Mouse (Mus musculus) testis, postnatal 14 days (tissue): ENCODE measurements around the gene B230307C23Rik.
"Not testable (repeated sequence)": the region's sequence is repeated elsewhere in the genome, so short reads cannot be mapped to it uniquely, and the experiment has no call there.

Experiments
- DNase-seq: peaks from one replicate; pipeline ENCODE4 v3.0.0; 2021; ENCODE audit warnings: low spot score

Gene B230307C23Rik

DNA sequence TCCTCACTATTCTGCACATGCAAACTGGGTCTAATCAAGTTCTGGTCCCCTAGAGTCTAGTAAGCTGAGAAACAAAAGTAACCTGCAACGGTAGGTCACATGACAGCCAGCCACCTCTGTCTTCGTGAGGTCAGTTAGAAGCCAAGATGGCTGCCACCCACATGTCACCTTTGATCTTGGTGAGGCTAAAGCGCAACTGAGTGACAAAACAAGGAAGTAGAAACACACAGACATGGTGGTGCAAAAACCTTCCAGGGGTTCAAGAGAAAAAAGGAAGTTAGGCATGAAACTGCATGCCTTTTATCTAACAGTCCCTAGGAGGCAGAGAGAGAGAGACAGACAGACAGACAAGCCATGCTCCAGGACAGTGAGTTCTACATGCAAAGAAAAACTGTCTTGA lies 25.0 kb downstream of the B230307C23Rik start:
- no peak for DNase-seq

DNA sequence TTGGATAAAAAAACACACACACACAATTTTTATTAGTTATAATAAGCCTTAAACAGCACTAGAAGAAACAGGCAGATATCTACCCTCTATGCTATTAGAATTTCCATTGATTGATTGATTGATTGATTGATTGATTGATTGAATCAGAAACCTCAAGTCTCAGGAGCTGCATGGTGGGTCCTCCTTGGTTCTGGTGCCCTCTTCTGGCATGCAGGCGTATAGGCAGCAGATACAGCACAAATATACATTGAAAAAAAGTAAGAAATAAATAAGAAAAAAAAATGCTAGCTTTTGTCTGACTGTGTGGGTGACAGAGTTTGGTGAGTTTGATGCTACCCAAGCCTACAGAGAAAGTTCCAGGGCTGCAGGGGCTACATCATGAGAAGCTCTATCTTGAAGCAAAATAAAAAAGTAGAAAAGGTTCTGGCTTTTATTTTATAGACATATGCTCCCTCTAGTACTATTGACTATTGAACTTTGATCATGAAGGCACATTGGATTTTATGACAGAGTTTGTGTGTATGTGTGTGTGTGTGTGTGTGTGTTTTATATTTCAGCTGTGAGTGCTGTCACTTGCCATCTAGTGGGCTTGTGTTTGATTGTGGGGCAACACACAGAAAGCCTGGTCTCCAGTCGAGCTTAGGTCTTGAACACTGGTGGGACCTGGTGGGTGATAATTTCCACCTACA lies 25.7 kb downstream of the B230307C23Rik start:
- DNase-seq: no peak

DNA sequence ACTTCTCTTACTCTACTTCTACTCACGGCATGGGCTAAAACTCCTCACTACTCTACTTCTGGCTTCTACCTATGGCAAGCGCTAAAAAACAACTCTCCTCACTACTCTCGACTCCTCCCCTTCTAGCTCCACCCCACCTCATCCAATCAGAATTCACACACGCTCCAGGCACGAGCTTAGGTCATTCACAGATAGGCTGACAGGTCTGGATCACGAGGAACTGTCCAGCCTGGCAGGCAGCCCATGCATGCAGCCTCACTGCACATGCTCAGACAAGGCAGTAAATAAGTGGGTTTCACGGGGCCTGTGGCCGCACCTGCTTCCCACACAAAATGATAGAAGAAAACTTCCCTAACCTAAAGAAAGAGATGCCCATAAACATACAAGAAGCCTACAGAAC lies 29.1 kb downstream of the B230307C23Rik start:
- not testable (repeated sequence) for DNase-seq

DNA sequence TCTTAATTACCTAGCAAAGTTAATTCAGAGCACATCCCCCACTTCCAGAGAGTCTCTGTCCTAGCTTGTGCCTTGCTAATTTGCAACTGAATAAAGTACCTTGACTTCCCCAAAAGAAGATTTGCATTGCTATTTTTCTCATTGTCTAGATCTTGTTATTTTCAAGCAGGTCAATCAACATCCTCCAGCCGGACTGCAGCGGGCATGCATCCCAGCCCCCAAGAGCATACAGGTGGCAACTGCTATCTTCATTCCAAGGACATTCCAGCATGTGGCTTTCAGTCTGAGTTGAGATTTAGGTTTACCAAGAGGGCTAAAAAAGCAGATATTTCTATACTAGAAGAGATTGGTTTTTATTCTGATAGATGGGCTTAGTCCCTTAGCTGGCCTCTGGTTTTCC lies 37.9 kb downstream of the B230307C23Rik start:
- not testable (repeated sequence) for DNase-seq

DNA sequence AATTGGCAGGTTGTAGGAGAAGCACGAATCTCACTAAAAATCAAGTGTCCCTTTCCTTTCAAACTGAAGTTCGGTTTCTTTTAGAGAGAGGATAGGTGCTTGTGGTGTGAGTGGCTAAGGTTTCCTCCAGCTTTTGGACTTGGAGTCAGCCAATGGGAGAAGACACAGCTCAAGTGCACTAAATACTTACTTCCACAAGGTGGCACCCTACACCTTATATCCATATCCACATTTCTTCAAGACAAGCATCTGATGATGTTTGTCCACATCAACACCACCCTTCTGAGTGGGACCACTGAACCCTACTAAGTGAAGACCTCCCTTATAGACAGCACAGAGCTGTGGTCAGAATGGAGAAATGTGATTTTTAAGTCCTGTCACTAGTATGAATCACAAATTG lies 44.6 kb downstream of the B230307C23Rik start:
- DNase-seq: no peak

DNA sequence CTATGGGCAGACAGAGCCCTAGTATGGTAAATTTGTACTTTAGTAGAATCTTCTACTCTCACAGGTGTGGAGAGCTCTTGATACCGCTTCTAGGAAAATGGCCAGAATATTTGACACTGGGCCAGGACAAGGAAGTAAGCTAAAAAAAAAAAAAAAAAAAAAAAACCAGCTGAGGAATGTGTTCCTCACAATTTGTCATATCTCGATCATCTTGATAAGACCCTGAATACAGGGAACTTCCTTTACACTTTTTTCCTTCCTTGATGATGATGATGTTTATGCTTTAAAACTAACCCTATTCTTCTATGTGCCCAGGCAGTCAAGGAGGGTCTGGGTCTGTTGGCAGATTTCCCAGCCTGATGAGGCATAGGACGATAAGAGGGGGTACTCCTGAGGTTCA lies 82.3 kb downstream of the B230307C23Rik start:
- not testable (repeated sequence) for DNase-seq

DNA sequence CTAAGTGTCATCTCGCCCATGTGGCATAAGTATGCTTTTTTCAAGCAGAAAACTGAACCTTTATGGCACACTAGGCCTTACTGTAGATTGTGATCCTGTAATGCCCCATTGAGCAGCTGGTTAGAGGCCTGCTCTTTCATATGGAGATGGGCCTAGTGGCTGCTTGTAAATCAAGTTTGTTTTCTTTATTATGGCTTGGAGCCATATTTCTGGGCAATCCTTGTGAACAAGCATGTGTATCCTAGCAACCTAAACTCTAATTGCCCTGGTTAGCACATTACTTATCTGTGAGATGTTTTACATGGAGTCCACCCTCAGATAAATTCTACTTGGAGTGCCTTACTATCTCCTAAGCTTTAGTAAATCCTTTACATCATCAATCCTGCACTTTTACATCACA lies 84.0 kb downstream of the B230307C23Rik start:
- DNase-seq: not testable (repeated sequence)
